In the genomic region with DNA sequence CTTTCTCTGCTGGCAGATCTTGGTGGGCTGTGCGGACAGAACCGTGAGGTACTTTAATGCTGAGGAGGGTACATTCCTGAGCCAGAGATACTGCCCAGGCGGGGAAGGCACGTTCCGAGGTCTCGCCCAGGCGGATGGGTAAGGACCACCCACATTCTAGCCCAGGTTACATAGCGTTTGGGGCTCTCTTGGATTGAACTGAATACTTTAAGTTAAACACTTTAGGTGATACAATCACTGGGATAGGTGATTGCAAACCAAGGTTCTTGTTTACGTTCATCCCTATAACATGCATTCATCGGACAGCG, we compare ENCODE assay signal across 8 mouse cellular contexts. TPM values are rescaled to one million over a fixed set of nuclear protein-coding genes. Genes with fewer than 3 reads are reported as not detected.
DNase-seq lines count a peak whose midpoint lies in the region; ATAC-seq and TF ChIP-seq lines count a peak whose summit lies in the region.

No protein-coding gene starts in this region.

- peak; percentile 25; the same call in 1 of the 2 replicates for ATAC-seq in embryonic facial prominence, embryonic 11.5 days (replicated peaks; ENCODE audit: insufficient number of reproducible peaks, low FRiP score, low TSS enrichment, low read depth)
- peak; percentile 39; the same call in 1 of the 2 replicates for ATAC-seq in intestine, embryonic 16.5 days
- ATAC-seq in neural tube, embryonic 13.5 days (ENCODE audit: low read depth): no peak; the same call in 1 of the 2 replicates

- peak overlapping the region; percentile 79 for H3K9ac ChIP-seq in embryonic facial prominence, embryonic 11.5 days (replicated peaks; ENCODE audit: low read length)
- peak overlapping the region; percentile 88 for H3K9ac ChIP-seq in intestine, embryonic 16.5 days (ENCODE audit: low read depth, low read length)
- H3K9ac ChIP-seq in neural tube, embryonic 13.5 days: peak overlapping the region; percentile 87

- no peaks in the 10 kb centered on the region for H3K9me3 ChIP-seq in embryonic facial prominence, embryonic 11.5 days (replicated peaks; ENCODE audit: control insufficient read depth, low read length)
- no peaks in the 10 kb centered on the region for H3K9me3 ChIP-seq in intestine, embryonic 16.5 days (ENCODE audit: control insufficient read depth, low read length)
- H3K9me3 ChIP-seq in neural tube, embryonic 13.5 days: no peaks in the 10 kb centered on the region

- no peak for TF ChIP-seq POLR2A in lung, adult 2 months (IDR thresholded peaks at IDR 0.05; ENCODE audit: borderline replicate concordance, extremely low read depth, low read depth, low read length)

- no peaks in the 10 kb centered on the region for H3K27me3 ChIP-seq in embryonic facial prominence, embryonic 11.5 days (ENCODE audit: control insufficient read depth, insufficient read depth, low read length)
- H3K27me3 ChIP-seq in intestine, embryonic 16.5 days (replicated peaks; ENCODE audit: control insufficient read depth, insufficient read depth, low read length): no peaks in the 10 kb centered on the region
- no peaks in the 10 kb centered on the region for H3K27me3 ChIP-seq in neural tube, embryonic 13.5 days

- peak overlapping the region; percentile 97 for H3K4me3 ChIP-seq in lung, adult 2 months (replicated peaks; ENCODE audit: extremely low read depth, low read depth, low read length)
- H3K4me3 ChIP-seq in embryonic facial prominence, embryonic 11.5 days (ENCODE audit: low read depth, low read length): peak overlapping the region; percentile 92
- peak overlapping the region; percentile 95 for H3K4me3 ChIP-seq in intestine, embryonic 16.5 days (ENCODE audit: low read length)
- H3K4me3 ChIP-seq in neural tube, embryonic 13.5 days: peak overlapping the region; percentile 91

- TF ChIP-seq CTCF in lung, adult 2 months (IDR thresholded peaks at IDR 0.05; ENCODE audit: insufficient read depth, low read length): no peak

- 3% methylated on average over 11 of the region's 11 CpGs for WGBS in lung, adult 2 months
- 3% methylated on average over 11 of the region's 11 CpGs for WGBS in embryonic facial prominence, embryonic 11.5 days
- WGBS in intestine, embryonic 16.5 days: 1% methylated on average over 11 of the region's 11 CpGs
- WGBS in neural tube, embryonic 13.5 days: 2% methylated on average over 11 of the region's 11 CpGs

- DNase-seq in lung, adult 2 months: no peak
- no peak for DNase-seq in lung, postnatal 36 days
- DNase-seq in embryonic facial prominence, embryonic 11.5 days (ENCODE audit: low spot score): no peak
- no peak for DNase-seq in adrenal gland, postnatal 10 days
- no peak for DNase-seq in ovary, postnatal 10 days (ENCODE audit: low spot score)
- DNase-seq in right cerebral cortex, adult 18-20 months: no peak

- peaks cover 5% of the 10 kb centered on the region for H3K4me1 ChIP-seq in lung, adult 2 months (ENCODE audit: control insufficient read depth, insufficient read depth, low read length)
- peaks cover 2% of the 10 kb centered on the region; the same call in 1 of the 2 replicates for H3K4me1 ChIP-seq in embryonic facial prominence, embryonic 11.5 days (ENCODE audit: control insufficient read depth, insufficient read depth, low read length)
- peaks cover 13% of the 10 kb centered on the region for H3K4me1 ChIP-seq in intestine, embryonic 16.5 days (ENCODE audit: control insufficient read depth, insufficient read depth, low read length)
- peaks cover 29% of the 10 kb centered on the region for H3K4me1 ChIP-seq in neural tube, embryonic 13.5 days (replicated peaks)

- H3K27ac ChIP-seq in embryonic facial prominence, embryonic 11.5 days (replicated peaks; ENCODE audit: low read depth, low read length): no peak overlapping the region; the same call in 1 of the 2 replicates
- peak overlapping the region; percentile 14; the same call in 1 of the 2 replicates for H3K27ac ChIP-seq in intestine, embryonic 16.5 days (ENCODE audit: low read length)
- H3K27ac ChIP-seq in neural tube, embryonic 13.5 days (replicated peaks): peak overlapping the region; percentile 83

- peak overlapping the region; percentile 83 for H3K4me2 ChIP-seq in embryonic facial prominence, embryonic 11.5 days (ENCODE audit: low read depth, low read length)
- H3K4me2 ChIP-seq in intestine, embryonic 16.5 days (ENCODE audit: low read depth, low read length): peak overlapping the region; percentile 92
- peak overlapping the region; percentile 81 for H3K4me2 ChIP-seq in neural tube, embryonic 13.5 days

- no peaks in the 10 kb centered on the region; the same call in 1 of the 2 replicates for H3K36me3 ChIP-seq in embryonic facial prominence, embryonic 11.5 days (replicated peaks; ENCODE audit: control insufficient read depth, insufficient read depth, low read depth, low read length)
- peaks cover 4% of the 10 kb centered on the region for H3K36me3 ChIP-seq in intestine, embryonic 16.5 days (ENCODE audit: control insufficient read depth, insufficient read depth, low read length)
- peaks cover 32% of the 10 kb centered on the region for H3K36me3 ChIP-seq in neural tube, embryonic 13.5 days

RNA-seq across cellular contexts. Expression of gene Wdr74, which starts 0.5 kb away (rescaled TPM):
- 19.5 and 21.3 TPM in 2 replicates for polyA plus RNA-seq in lung, adult 2 months (2012; rRNA removed)
- polyA plus RNA-seq in embryonic facial prominence, embryonic 11.5 days (2014; fragmentation: Nextera tagmentation; extraction: Ambion mirVana): 91.0 and 92.3 TPM in 2 replicates
- 78.1 and 88.7 TPM in 2 replicates for polyA plus RNA-seq in intestine, embryonic 16.5 days (2015; fragmentation: Nextera tagmentation; extraction: Ambion mirVana)
- polyA plus RNA-seq in neural tube, embryonic 13.5 days (2015; fragmentation: Nextera tagmentation; extraction: Ambion mirVana): 84.4 and 87.8 TPM in 2 replicates
- 10 to 100 TPM; 51.1 to 58.8 TPM for total RNA-seq in adrenal gland, postnatal 10 days (2021)

RNA-seq across cellular contexts. Expression of gene 1700092M07Rik, which starts 4.4 kb away (rescaled TPM):
- polyA plus RNA-seq in lung, adult 2 months (2012; rRNA removed): not detected in 2 replicates
- polyA plus RNA-seq in embryonic facial prominence, embryonic 11.5 days (2014; fragmentation: Nextera tagmentation; extraction: Ambion mirVana): 1.1 and 1.8 TPM in 2 replicates
- 0.91 and 1.6 TPM in 2 replicates for polyA plus RNA-seq in intestine, embryonic 16.5 days (2015; fragmentation: Nextera tagmentation; extraction: Ambion mirVana)
- polyA plus RNA-seq in neural tube, embryonic 13.5 days (2015; fragmentation: Nextera tagmentation; extraction: Ambion mirVana): 1.6 and 2.4 TPM in 2 replicates
- total RNA-seq in adrenal gland, postnatal 10 days (2021): 1 to 10 TPM; 1.3 to 3.1 TPM

RNA-seq across cellular contexts. Expression of gene Stx5a, which starts 5.1 kb away (rescaled TPM):
- polyA plus RNA-seq in lung, adult 2 months (2012; rRNA removed): 79.0 and 88.0 TPM in 2 replicates
- 107 and 110 TPM in 2 replicates for polyA plus RNA-seq in embryonic facial prominence, embryonic 11.5 days (2014; fragmentation: Nextera tagmentation; extraction: Ambion mirVana)
- polyA plus RNA-seq in intestine, embryonic 16.5 days (2015; fragmentation: Nextera tagmentation; extraction: Ambion mirVana): 120 and 124 TPM in 2 replicates
- 124 and 127 TPM in 2 replicates for polyA plus RNA-seq in neural tube, embryonic 13.5 days (2015; fragmentation: Nextera tagmentation; extraction: Ambion mirVana)
- 10 to 100 TPM; 73.8 to 75.8 TPM for total RNA-seq in adrenal gland, postnatal 10 days (2021)

RNA-seq across cellular contexts. Expression of gene Slc3a2, which starts 12.9 kb away (rescaled TPM):
- 263 and 265 TPM in 2 replicates for polyA plus RNA-seq in lung, adult 2 months (2012; rRNA removed)
- polyA plus RNA-seq in embryonic facial prominence, embryonic 11.5 days (2014; fragmentation: Nextera tagmentation; extraction: Ambion mirVana): 120 and 125 TPM in 2 replicates
- polyA plus RNA-seq in intestine, embryonic 16.5 days (2015; fragmentation: Nextera tagmentation; extraction: Ambion mirVana): 211 and 225 TPM in 2 replicates
- polyA plus RNA-seq in neural tube, embryonic 13.5 days (2015; fragmentation: Nextera tagmentation; extraction: Ambion mirVana): 149 and 155 TPM in 2 replicates
- total RNA-seq in adrenal gland, postnatal 10 days (2021): 100 to 1,000 TPM in 1 of 2 experiments, 10 to 100 TPM in 1; 97.4 to 178 TPM

RNA-seq across cellular contexts. Expression of gene Nxf1, which starts 20.8 kb away (rescaled TPM):
- 61.4 and 85.3 TPM in 2 replicates for polyA plus RNA-seq in lung, adult 2 months (2012; rRNA removed)
- 230 and 238 TPM in 2 replicates for polyA plus RNA-seq in embryonic facial prominence, embryonic 11.5 days (2014; fragmentation: Nextera tagmentation; extraction: Ambion mirVana)
- 133 and 137 TPM in 2 replicates for polyA plus RNA-seq in intestine, embryonic 16.5 days (2015; fragmentation: Nextera tagmentation; extraction: Ambion mirVana)
- polyA plus RNA-seq in neural tube, embryonic 13.5 days (2015; fragmentation: Nextera tagmentation; extraction: Ambion mirVana): 161 and 192 TPM in 2 replicates
- 100 to 1,000 TPM in 1 of 2 experiments, 10 to 100 TPM in 1; 88.6 to 107 TPM for total RNA-seq in adrenal gland, postnatal 10 days (2021)
